Mouse (Mus musculus) frontal cortex, adult (tissue): ENCODE results near the gene Carmil1.

ENCODE experiments used
- ATAC-seq: cut with Nextera tagmentation; 2 replicates; pipeline ENCODE4 v1.9.2; 2017; ENCODE audit warnings: mild to moderate bottlenecking, moderate library complexity, mixed read lengths; ENCODE audit not compliant: low TSS enrichment

Carmil1 gene

GRCm38 (mm10) chr13:24280439-24281431, at the start of gene Carmil1:
Gene Carmil1, minus strand, starts transcription at chr13:24280795.
- peak; percentile 90 for ATAC-seq

DNA sequence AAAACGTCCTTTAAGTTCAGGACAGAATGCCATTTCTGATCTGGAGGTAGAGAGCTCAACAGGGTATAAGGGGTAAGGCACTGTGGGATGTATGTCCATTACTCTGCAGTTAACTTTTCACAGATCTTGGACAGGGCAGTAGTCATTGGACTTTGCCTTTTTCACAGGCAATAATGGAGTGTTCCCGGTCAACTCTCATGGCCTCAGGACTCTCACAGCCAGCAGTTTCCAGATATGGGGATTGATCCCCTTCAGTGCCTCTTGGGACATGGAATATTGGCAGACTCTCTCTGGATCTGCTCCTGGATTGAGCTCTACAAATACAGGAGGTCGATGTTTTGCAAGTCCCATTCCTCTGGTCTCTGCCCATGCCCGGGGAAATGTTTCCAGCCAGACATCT, 49.5 kb upstream of the Carmil1 start:
- ATAC-seq = no peak

DNA sequence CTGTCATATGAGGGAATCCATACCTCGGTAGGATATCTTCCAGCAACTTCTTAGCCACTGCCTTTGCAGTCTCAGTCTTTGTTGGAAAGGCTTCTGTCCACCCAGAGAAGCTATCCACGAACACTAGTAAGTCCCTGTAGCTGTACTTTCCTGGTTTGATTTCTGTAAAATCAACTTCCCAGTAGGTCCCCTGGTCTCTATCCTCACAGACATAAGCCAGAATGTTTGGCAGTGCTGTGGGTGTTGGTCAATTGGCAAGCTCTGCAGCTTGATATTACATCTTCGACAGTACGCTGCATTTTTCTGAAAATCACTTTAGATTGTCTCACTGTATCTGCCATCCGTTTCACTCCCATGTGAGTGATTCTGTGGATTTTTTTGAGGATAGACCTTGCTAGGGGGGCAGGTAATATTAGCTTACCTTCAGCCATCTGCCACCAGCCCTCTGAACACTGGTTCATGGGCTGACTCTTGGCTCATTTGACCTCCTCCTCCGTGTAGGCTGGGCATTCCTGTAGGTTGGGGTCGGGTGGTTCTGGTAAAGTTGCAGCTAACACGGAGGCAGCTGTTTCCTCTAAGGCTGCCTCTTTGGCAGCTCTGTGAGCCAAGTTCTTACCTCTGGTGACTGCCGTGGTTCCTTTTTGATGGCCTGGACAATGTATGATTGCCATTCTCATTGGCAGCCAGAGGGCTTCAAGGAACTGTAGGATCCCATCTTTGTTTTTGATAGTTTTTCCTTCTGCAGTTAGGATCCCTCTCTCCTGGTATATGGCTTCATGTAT, 47.6 kb upstream of the Carmil1 start:
- ATAC-seq = no peak

GRCm38 (mm10) chr13:24327201-24327600, 46.6 kb upstream of the Carmil1 start, which contains the start of gene Cmah:
Gene Cmah, plus strand, starts transcription at chr13:24327404.
- ATAC-seq = no peak

- ATAC-seq = no peak
These were observed 40.7 kb upstream of the Carmil1 start for GRCm38 (mm10) chr13:24321313-24321712.

GRCm38 (mm10) chr13:24318618-24319017, 38.0 kb upstream of the Carmil1 start:
- peak; percentile 99 for ATAC-seq

- ATAC-seq = peak; percentile 87
These were observed 36.0 kb upstream of the Carmil1 start for GRCm38 (mm10) chr13:24316563-24316962.

DNA sequence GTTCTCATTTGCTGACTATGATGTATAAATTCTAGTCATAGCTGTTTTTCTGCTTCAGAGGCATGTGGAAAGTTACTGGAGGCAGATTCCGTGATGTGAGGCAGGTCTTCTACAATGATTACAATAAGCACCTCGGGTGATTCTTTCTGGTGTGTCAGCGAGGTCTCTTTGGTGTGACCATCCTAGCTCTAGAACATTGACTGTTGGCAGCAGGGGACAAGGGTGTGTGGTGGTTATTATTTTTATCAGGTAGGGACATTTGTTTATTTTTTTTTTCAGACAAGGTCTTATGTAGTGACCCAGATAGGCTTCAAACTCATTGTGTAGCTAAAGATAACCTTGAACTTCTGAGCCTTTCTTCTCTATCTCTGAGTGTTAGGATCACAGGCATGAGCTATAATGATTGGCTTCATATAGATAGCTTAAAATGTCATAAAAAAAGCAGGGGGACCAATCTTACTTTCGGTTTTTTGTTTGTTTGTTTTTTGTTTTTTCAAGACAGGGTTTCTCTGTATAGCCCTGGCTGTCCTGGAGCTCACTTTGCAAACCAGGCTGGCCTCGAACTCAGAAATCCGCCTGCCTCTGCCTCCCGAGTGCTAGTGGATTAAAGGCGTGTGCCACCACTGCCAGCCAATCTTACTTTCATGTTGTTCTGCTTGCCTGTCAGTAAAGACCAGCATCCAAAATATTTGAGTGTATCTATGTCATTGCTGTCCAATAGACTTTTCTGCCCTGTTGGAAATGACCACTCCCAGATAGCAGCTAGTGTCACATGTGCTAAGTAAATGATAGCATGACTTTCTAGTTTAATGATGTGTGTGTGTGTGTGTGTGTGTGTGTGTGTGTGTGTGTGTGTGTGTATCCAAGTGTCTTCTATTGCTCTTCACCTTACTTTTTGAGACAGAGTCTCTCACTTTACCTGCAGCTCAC, 30.7 kb upstream of the Carmil1 start:
- ATAC-seq = no peak

GRCm38 (mm10) chr13:24306248-24306647, 25.7 kb upstream of the Carmil1 start:
- no peak for ATAC-seq

DNA sequence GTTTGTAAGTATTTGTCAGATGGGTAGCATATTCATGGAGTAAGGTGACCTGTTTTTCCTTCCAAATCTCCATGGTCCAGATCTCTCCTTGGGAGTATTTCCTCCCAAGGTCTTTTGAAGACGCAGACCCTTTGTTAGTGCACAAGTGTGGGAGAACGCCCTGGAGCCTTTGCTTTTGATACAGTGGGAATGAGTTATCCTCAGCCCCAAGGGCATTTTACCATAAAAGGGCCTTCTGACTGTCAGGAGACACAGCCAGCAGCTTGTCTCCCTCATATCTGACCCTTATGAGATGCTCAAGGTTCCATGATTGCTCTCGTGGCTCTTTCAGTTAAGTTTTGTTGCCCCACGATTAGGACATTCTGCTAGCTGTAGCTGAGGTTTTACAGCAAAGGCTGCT, 24.9 kb upstream of the Carmil1 start:
- ATAC-seq = no peak

- peak; percentile 65; the same call in 1 of the 2 replicates for ATAC-seq
These were observed 16.7 kb upstream of the Carmil1 start for GRCm38 (mm10) chr13:24297252-24297651.

GRCm38 (mm10) chr13:24287381-24287780, 6.8 kb upstream of the Carmil1 start:
- no peak for ATAC-seq

DNA sequence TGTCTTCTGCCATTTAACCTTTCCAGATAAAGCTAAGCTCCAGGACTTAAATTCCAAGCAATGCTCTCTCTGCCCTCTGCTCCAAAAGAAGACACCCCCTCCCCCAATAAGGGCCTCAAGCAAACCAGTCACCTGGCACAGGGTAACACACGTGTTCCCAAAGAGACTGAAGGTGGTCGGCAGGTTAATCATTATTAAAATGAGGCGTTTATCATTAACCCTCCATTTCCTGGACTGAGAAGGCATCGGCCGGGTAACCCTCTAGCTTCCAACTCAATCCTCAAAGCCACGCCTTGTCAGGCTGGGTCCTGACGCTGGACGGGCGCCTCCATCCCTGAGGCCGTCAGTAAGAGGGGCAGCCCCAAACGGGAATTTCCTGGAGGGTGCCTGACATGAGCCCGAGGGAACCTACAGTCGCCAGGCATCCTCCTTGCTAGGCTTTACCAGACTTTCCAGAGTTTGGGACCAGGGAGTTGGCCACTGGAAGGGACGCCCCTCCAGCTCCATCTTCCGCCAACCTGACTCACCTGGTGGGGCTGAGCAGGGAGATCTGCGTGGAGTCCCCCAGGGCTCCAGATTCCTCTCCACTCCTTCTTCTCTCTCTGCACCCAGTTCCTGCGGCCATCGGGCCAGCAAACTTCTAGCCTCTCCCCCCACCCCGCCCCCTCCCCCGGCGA, 695 bp downstream of the Carmil1 start:
- ATAC-seq = no peak

GRCm38 (mm10) chr13:24279407-24279761, 1.2 kb downstream of the Carmil1 start:
- ATAC-seq = no peak

GRCm38 (mm10) chr13:24272740-24273377, 7.7 kb downstream of the Carmil1 start:
- no peak for ATAC-seq

- no peak for ATAC-seq
These were observed 11.5 kb downstream of the Carmil1 start for GRCm38 (mm10) chr13:24269100-24269465.

DNA sequence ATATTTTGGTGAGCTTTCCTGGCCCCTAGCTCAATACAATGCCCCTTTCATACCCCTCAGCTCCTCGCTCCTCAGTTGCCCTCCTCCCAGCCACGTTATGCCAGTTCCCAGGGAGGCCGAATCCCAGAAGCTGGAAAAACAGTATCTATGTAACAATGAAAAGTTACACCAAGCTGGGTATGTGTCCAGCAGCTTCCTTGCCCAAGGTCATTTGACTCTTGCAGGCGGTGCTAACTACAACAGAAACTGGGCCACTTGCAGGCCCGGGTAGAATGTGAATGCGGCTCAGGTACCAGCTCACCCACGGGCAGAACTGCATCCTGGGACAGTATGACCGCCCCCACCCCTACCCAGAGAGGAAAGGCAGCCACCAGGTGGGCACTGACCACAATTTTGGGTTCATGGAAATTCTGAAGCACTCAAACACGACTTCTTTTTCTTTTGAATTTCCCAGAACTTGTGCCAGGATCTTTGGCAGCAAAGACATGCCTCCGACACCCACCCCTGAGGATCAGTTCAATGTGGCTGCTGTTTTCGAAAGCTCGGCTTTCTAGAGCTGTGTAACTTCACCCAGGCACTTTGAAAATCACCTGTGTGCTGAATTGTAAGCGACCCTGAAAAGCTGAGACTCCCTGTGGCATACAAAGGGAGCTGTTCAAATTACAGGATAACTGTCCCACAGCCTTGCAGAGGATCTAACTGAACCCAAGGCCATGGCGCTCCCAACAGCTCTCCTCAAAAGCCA, 12.1 kb downstream of the Carmil1 start:
- ATAC-seq = peak; percentile 38

- no peak for ATAC-seq
These were observed 15.8 kb downstream of the Carmil1 start for GRCm38 (mm10) chr13:24264760-24265159.

DNA sequence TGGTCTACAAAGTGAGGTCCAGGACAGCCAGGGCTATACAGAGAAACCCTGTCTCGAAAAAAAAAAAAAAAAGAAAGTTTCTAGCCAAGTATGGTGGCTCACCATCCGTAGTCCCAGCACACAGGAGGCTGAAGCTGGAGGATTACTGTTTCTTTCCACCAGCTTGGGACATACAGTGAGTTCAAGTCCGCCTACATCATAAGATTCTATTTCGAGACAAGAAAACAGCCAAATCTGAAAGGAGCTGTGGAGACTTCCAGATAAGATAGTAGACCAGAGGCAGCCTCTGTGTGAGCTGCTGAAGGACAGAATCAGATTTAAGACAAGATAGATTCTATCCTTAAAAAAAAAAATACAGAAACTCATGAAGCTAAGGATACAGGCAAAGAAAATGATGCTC, 17.0 kb downstream of the Carmil1 start:
- ATAC-seq = peak; percentile 81
